Mouse (Mus musculus) forelimb bud, embryonic 11.5 days (tissue): ENCODE measurements at regions not wholly inside any gene's neighbourhood (a gene's known extent, or its start where the extent isn't known, plus 50 kb on each side); places are given as distances from the start of the nearest gene placed in this dataset.

Source experiments
- DNase-seq: peaks from one replicate; pipeline ENCODE4 v3.0.0-alpha.2; 2012; ENCODE audit warnings: low read depth, low spot score

- DNase-seq: no peak
These were observed 281.5 kb upstream of the Cxadr start for GRCm38 (mm10) chr16:78019605-78020285.

GRCm38 (mm10) chr16:78015401-78015800 lies 285.9 kb upstream of the Cxadr start:
- no peak for DNase-seq

GRCm38 (mm10) chr16:78013049-78013819 lies 288.1 kb upstream of the Cxadr start:
- DNase-seq: no peak

GRCm38 (mm10) chr16:78004016-78004415 lies 297.3 kb upstream of the Cxadr start:
- no peak for DNase-seq

GRCm38 (mm10) chr16:77992986-77993385 lies 308.3 kb upstream of the Cxadr start:
- DNase-seq: no peak

GRCm38 (mm10) chr16:77989791-77990325 lies 311.4 kb upstream of the Cxadr start:
- DNase-seq: no peak

GRCm38 (mm10) chr16:77989139-77989538 lies 312.1 kb upstream of the Cxadr start:
- no peak for DNase-seq

- DNase-seq: no peak
These were observed 314.3 kb upstream of the Cxadr start for GRCm38 (mm10) chr16:77986884-77987529.

- no peak for DNase-seq
These were observed 346.9 kb upstream of the Gm11146 start for GRCm38 (mm10) chr16:77948785-77949184.

- DNase-seq: no peak
These were observed 343.5 kb upstream of the Gm11146 start for GRCm38 (mm10) chr16:77945442-77945841.

GRCm38 (mm10) chr16:77931025-77931723 lies 329.3 kb upstream of the Gm11146 start:
- no peak for DNase-seq

GRCm38 (mm10) chr16:77914160-77915070 lies 312.5 kb upstream of the Gm11146 start:
- DNase-seq: peak; percentile 79

- DNase-seq: no peak
These were observed 292.4 kb upstream of the Gm11146 start for GRCm38 (mm10) chr16:77894247-77894646.

- no peak for DNase-seq
These were observed 291.8 kb upstream of the Gm11146 start for GRCm38 (mm10) chr16:77893690-77894089.

- DNase-seq: no peak
These were observed 290.8 kb upstream of the Gm11146 start for GRCm38 (mm10) chr16:77892731-77893130.

- DNase-seq: no peak
These were observed 287.5 kb upstream of the Gm11146 start for GRCm38 (mm10) chr16:77889348-77889747.

GRCm38 (mm10) chr16:77885060-77885679 lies 283.3 kb upstream of the Gm11146 start:
- no peak for DNase-seq

GRCm38 (mm10) chr16:77884495-77884894 lies 282.6 kb upstream of the Gm11146 start:
- no peak for DNase-seq

GRCm38 (mm10) chr16:77877006-77877405 lies 275.1 kb upstream of the Gm11146 start:
- no peak for DNase-seq

GRCm38 (mm10) chr16:77863246-77863645 lies 261.4 kb upstream of the Gm11146 start:
- no peak for DNase-seq
